Mouse (Mus musculus): Measurements from ENCODE around the gene Gorasp1.

- no peak for TF ChIP-seq CTCF (IDR thresholded peaks at IDR 0.05)
- TF ChIP-seq EP300 (IDR thresholded peaks at IDR 0.05) = 0 out of 2 replicates have a peak, but pooled peaks have one; percentile 42
Measured at GRCm38 (mm10) chr9:119926497-119926896, 10.9 kb downstream of the Gorasp1 start.
